Mouse (Mus musculus) neural tube, embryonic 12.5 days (tissue): ENCODE measurements around the gene Cbln3. TPM values are rescaled to one million over a fixed set of nuclear protein-coding genes. Genes with fewer than 3 reads are reported as not detected.
A peak's percentile ranks its signal among the peaks of the same experiment; 100 is the strongest.

Experiments
- ATAC-seq: fragments of 200-750 bp; cut with Nextera tagmentation; 2 replicates; pipeline ENCODE4 v1.8.0; 2017; ENCODE audit warnings: low read depth, mild to moderate bottlenecking, moderate TSS enrichment, moderate library complexity; ENCODE audit not compliant: low FRiP score
- H3K27ac ChIP-seq: fragments of 300-500 bp; sonication (generic); 2 replicates; pipeline ENCODE4 v1.5.1; 2016
- H3K27me3 ChIP-seq: fragments of 300-500 bp; sonication (generic); replicated peaks from 2 replicates; pipeline ENCODE4 v1.6.1; 2016; ENCODE audit warnings: mild to moderate bottlenecking
- H3K36me3 ChIP-seq: fragments of 300-500 bp; sonication (generic); 2 replicates; pipeline ENCODE4 v1.6.1; 2016; ENCODE audit warnings: mild to moderate bottlenecking
- H3K4me1 ChIP-seq: fragments of 300-500 bp; sonication (generic); 2 replicates; pipeline ENCODE4 v1.6.1; 2016
- H3K4me2 ChIP-seq: fragments of 300-500 bp; sonication (generic); replicated peaks from 2 replicates; pipeline ENCODE4 v1.6.1; 2016; ENCODE audit warnings: mild to moderate bottlenecking
- H3K4me3 ChIP-seq: fragments of 300-500 bp; sonication (generic); 2 replicates; pipeline ENCODE4 v1.5.1; 2016
- H3K9ac ChIP-seq: fragments of 300-500 bp; sonication (generic); 2 replicates; pipeline ENCODE4 v1.6.1; 2016; ENCODE audit warnings: mild to moderate bottlenecking
- H3K9me3 ChIP-seq: fragments of 300-500 bp; sonication (generic); 2 replicates; pipeline ENCODE4 v1.6.1; 2016; ENCODE audit warnings: mild to moderate bottlenecking
- WGBS: fragments of 180-500 bp; shearing (Covaris S2); methylation state at CpG from one replicate; pipeline ENCODE4 v1.1.7; 2016; 5-methylcytosine and 5-hydroxymethylcytosine counted together
- polyA plus RNA-seq: library from polyadenylated mRNA; unstranded; fragments of >200 nt; fragmentation: Nextera tagmentation; extraction: Ambion mirVana; gene quantifications from 2 replicates; pipeline ENCODE4 v1.2.1, GENCODE M21; 2016

The Cbln3 gene
- polyA plus RNA-seq, 1 experiment from 2014 or later: 0.25 TPM

- Histone ChIP-seq H3K4me2 (no peak overlapping the region), H3K9ac (no peak overlapping the region), H3K4me1 (peaks cover 14% of the 10 kb centered on the region), H3K9me3 (no peaks in the 10 kb centered on the region), H3K36me3 (peaks cover 45% of the 10 kb centered on the region), H3K27ac (no peak overlapping the region), H3K4me3 (no peak overlapping the region), H3K27me3 (no peaks in the 10 kb centered on the region)
- ATAC-seq: no peak
- WGBS: 93% methylated on average over 12 of the region's 12 CpGs
These were observed 13.5 kb upstream of the Cbln3 start for GRCm38 (mm10) chr14:55897671-55898070.

DNA sequence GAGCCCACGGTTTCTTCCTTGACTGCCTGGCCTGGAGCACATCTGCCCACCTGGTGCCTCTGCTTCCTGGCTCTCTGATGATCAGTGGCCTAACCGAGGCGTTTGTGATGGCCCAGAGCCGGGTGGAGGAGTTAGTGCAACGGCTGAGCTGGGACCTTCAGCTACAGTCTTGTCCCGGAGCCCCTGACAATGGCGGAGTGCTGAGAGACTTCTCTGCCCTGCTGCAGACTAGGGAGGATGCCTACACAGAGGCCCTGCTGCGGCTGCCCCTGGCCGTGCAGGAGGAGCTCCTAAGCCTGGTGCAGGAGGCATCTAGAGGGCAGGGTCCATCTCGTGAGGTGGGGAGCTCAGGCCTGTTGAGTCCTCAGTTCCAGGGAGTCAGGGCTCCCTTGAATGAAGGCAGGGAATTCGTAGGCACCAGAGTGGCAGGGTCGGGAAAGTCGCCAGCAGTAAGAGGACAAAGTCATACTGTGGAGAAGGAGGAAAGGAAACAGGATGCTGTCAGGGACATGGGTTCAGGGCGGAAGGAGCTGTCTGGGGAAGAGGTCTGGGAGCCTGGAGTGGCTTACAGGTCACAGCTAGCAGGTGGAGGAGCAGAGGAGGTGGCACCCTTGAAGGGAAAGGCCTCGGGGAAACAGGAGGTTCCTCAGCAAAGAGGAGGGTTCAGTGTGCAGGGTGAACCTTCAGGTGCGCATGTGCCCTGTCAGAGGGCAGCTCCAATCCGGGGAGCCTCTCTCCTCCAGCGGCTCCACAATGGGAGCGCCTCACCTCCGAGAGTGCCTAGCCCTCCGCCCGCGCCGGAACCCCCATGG lies 2.6 kb upstream of the Cbln3 start:
- peaks cover 26% of the 10 kb centered on the region for H3K4me1 ChIP-seq

DNA sequence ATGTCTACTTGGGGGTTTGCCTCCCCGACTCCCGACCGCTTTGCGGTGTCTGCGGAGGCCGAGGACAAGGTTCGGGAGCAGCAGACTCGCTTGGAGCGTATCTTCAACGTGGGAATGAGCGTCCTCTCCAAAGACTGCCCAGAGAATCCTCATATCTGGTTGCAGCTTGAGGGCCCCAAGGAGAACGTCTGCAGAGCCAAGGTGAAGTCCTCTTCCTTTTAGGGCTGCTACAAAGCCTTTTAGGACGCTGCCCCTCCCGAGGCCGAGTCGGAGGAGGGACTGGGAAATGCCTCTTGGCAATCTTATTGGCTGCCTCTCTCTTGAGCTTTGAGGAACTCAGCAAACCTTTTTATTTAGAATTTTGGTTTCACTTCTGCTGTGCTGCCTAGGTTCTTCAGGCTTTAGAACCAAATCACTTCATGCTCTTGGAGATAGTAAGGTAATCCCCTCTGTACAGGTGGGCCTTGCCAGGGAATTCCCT lies 1.6 kb upstream of the Cbln3 start:
- WGBS: 10% methylated on average over 16 of the region's 16 CpGs
- peak overlapping the region; percentile 81 for H3K4me2 ChIP-seq
- no peaks in the 10 kb centered on the region for H3K9me3 ChIP-seq
- peak overlapping the region; percentile 73 for H3K4me3 ChIP-seq
- no peak overlapping the region for H3K27ac ChIP-seq
- H3K9ac ChIP-seq: peak overlapping the region; percentile 83
- peaks cover 38% of the 10 kb centered on the region for H3K36me3 ChIP-seq
- peaks cover 26% of the 10 kb centered on the region for H3K4me1 ChIP-seq
- ATAC-seq: no peak
- H3K27me3 ChIP-seq: no peaks in the 10 kb centered on the region

More for the DNA sequence above, 2.6 kb upstream of the Cbln3 start:
- Histone ChIP-seq H3K4me2 (peak overlapping the region; percentile 81; the same call in 1 of the 2 replicates), H3K27ac (no peak overlapping the region), H3K27me3 (no peaks in the 10 kb centered on the region), H3K9ac (0 out of 2 replicates have a peak overlapping the region, but pooled peaks have one; percentile 13), H3K4me3 (no peak overlapping the region), H3K9me3 (no peaks in the 10 kb centered on the region), H3K36me3 (peaks cover 46% of the 10 kb centered on the region)
- no peak for ATAC-seq
- WGBS: 87% methylated on average over 24 of the region's 24 CpGs

DNA sequence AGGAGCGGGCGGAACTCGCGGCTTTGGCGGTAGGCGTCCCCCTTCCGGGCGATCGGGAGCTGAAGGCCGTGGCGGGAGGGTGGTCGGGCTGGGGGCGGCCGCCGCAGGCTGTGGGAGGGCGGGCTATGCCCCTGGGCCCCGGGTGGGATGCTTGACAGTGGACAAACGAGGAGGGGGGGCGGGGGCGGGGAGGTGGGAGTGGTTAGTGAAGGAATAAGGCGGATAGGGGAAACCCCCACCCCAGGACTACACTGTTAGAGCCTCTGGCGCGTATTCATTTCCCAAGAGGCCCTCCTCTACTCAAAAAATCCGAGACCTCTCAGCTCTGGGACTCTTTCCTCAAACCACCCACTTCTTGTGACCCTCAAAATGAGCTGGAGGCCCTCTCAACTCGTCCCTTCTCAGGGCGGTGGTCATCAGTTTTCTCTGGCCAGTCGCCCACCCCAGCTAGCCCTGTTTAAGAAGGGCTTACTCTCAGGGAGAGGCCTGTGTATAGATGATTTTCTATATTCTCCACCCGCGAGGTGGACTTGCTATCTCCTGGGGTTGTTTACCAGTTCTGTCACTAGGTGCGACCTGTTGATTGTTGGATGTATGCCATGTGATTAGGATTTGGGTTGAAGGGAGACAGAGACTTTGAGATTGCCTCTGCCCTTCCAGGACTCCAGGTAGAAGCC lies 1.1 kb upstream of the Cbln3 start:
- Histone ChIP-seq H3K27me3 (no peaks in the 10 kb centered on the region), H3K4me2 (peak overlapping the region; percentile 81), H3K4me1 (peaks cover 26% of the 10 kb centered on the region), H3K36me3 (peaks cover 37% of the 10 kb centered on the region), H3K4me3 (peak overlapping the region; percentile 73), H3K27ac (peak overlapping the region; percentile 60), H3K9ac (peak overlapping the region; percentile 83), H3K9me3 (no peaks in the 10 kb centered on the region)
- under 1% methylated on average over 24 of the region's 30 CpGs for WGBS
- peak; percentile 73 for ATAC-seq

- H3K9me3 ChIP-seq: no peaks in the 10 kb centered on the region
- ATAC-seq: peak; percentile 94
These were observed 521 bp upstream of the Cbln3 start, which contains the start of gene Khnyn for GRCm38 (mm10) chr14:55884713-55885113. Gene Khnyn, plus strand, starts transcription at chr14:55884947.

DNA sequence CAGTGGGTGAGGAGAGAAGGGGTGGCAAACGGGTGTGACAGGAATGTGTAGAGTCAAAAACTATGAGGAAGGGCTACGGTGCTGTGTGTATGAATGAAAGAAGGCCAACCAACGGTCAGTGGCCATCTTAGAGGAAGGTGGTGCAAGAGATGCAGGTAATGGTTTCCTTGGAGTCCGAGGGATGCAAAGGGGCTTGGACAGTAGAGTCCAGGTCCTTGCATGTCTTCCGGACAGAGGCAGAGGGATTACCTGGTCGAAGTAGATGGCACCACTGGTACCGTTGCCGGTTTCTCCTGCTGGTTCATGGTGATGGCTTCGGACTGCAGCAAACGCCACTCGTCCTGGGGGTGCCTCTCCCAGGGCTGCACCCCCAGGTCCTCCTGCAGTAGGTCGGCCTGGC lies 529 bp downstream of the Cbln3 start:
- Histone ChIP-seq H3K4me2 (no peak overlapping the region), H3K27ac (no peak overlapping the region), H3K9ac (no peak overlapping the region), H3K9me3 (no peaks in the 10 kb centered on the region), H3K36me3 (peaks cover 23% of the 10 kb centered on the region), H3K27me3 (no peaks in the 10 kb centered on the region), H3K4me3 (0 out of 2 replicates have a peak overlapping the region, but pooled peaks have one; percentile 0), H3K4me1 (peaks cover 26% of the 10 kb centered on the region)
- ATAC-seq: no peak
- 89% methylated on average over 12 of the region's 12 CpGs for WGBS

More at GRCm38 (mm10) chr14:55884713-55885113, 521 bp upstream of the Cbln3 start, which contains the start of gene Khnyn:
- Histone ChIP-seq H3K4me3 (peak within 1 kb of the TSS; percentile 73), H3K36me3 (peaks cover 34% of the 10 kb centered on the region), H3K4me1 (peaks cover 26% of the 10 kb centered on the region), H3K4me2 (peak within 1 kb of the TSS; percentile 81), H3K27me3 (no peaks in the 10 kb centered on the region), H3K9ac (peak within 1 kb of the TSS; percentile 83), H3K27ac (peak within 1 kb of the TSS; percentile 60)
- under 1% methylated on average over 30 of the region's 30 CpGs for WGBS

- Histone ChIP-seq H3K27ac (no peak overlapping the region), H3K4me1 (peaks cover 26% of the 10 kb centered on the region), H3K4me2 (no peak overlapping the region), H3K4me3 (no peak overlapping the region), H3K9me3 (no peaks in the 10 kb centered on the region), H3K9ac (no peak overlapping the region), H3K36me3 (peaks cover 18% of the 10 kb centered on the region), H3K27me3 (no peaks in the 10 kb centered on the region)
- ATAC-seq: no peak
- WGBS: 92% methylated on average over 13 of the region's 13 CpGs
These were observed 987 bp downstream of the Cbln3 start for GRCm38 (mm10) chr14:55883149-55883661.

- H3K9ac ChIP-seq: no peak overlapping the region
- peaks cover 26% of the 10 kb centered on the region for H3K4me1 ChIP-seq
- no peak for ATAC-seq
- H3K27me3 ChIP-seq: no peaks in the 10 kb centered on the region
- peaks cover 8% of the 10 kb centered on the region for H3K36me3 ChIP-seq
- no peak overlapping the region for H3K4me3 ChIP-seq
- H3K27ac ChIP-seq: no peak overlapping the region
- no peak overlapping the region for H3K4me2 ChIP-seq
- whole genome bisulfite sequencing: 76% methylated on average over 6 of the region's 6 CpGs
- no peaks in the 10 kb centered on the region for H3K9me3 ChIP-seq
These were observed 2.0 kb downstream of the Cbln3 start for GRCm38 (mm10) chr14:55882171-55882641.

- peaks cover 20% of the 10 kb centered on the region for H3K4me1 ChIP-seq
- no peaks in the 10 kb centered on the region for H3K9me3 ChIP-seq
- no peaks in the 10 kb centered on the region for H3K27me3 ChIP-seq
- H3K4me2 ChIP-seq: no peak overlapping the region
- 87% methylated on average over 8 of the region's 8 CpGs for WGBS
- H3K9ac ChIP-seq: no peak overlapping the region
- H3K27ac ChIP-seq: no peak overlapping the region
- no peak for ATAC-seq
- H3K36me3 ChIP-seq: no peaks in the 10 kb centered on the region
- no peak overlapping the region for H3K4me3 ChIP-seq
These were observed 3.2 kb downstream of the Cbln3 start for GRCm38 (mm10) chr14:55880982-55881381.

GRCm38 (mm10) chr14:55879623-55880022 lies 4.6 kb downstream of the Cbln3 start:
- WGBS: 47% methylated on average over 1 of the region's 1 CpGs
- Histone ChIP-seq H3K4me1 (peaks cover 9% of the 10 kb centered on the region), H3K36me3 (no peaks in the 10 kb centered on the region), H3K27me3 (no peaks in the 10 kb centered on the region), H3K27ac (no peak overlapping the region), H3K4me2 (no peak overlapping the region), H3K9me3 (no peaks in the 10 kb centered on the region), H3K9ac (no peak overlapping the region), H3K4me3 (no peak overlapping the region)
- ATAC-seq: no peak

GRCm38 (mm10) chr14:55878316-55878940 lies 5.8 kb downstream of the Cbln3 start:
- WGBS: 26% methylated on average over 7 of the region's 7 CpGs

More at GRCm38 (mm10) chr14:55878316-55878940, 5.8 kb downstream of the Cbln3 start:
- H3K9ac ChIP-seq: no peak overlapping the region
- no peak overlapping the region for H3K4me2 ChIP-seq
- H3K36me3 ChIP-seq: no peaks in the 10 kb centered on the region
- H3K27ac ChIP-seq: no peak overlapping the region
- no peaks in the 10 kb centered on the region for H3K27me3 ChIP-seq
- H3K9me3 ChIP-seq: no peaks in the 10 kb centered on the region
- ATAC-seq: no peak
- H3K4me1 ChIP-seq: 0 out of 2 replicates have a peak, but pooled peaks cover 2% of the 10 kb centered on the region
- no peak overlapping the region for H3K4me3 ChIP-seq
